Mouse (Mus musculus) bone marrow macrophage, adult 2 months (primary cell): ENCODE results near the gene Ahnak. TPM values are rescaled to one million over a fixed set of nuclear protein-coding genes. Genes with fewer than 3 reads are reported as not detected.
A peak's percentile ranks its signal among the peaks of the same experiment; 100 is the strongest.

Experiments used
- H3K27ac ChIP-seq: 2 replicates; pipeline ENCODE4 v1.5.1; 2012; ENCODE audit warnings: low read depth, low read length; ENCODE audit not compliant: insufficient read depth
- H3K4me1 ChIP-seq: 2 replicates; pipeline ENCODE4 v1.6.1; 2012; ENCODE audit warnings: low read length; ENCODE audit not compliant: control insufficient read depth, insufficient read depth
- H3K4me3 ChIP-seq: 2 replicates; pipeline ENCODE4 v1.5.1; 2012; ENCODE audit warnings: mild to moderate bottlenecking, low read length, moderate library complexity; ENCODE audit not compliant: insufficient read depth
- CTCF ChIP-seq: IDR thresholded peaks from 2 replicates; pipeline ENCODE4 v1.5.1; 2012; ENCODE audit warnings: low read depth, mild to moderate bottlenecking, low read length, moderate library complexity
- POLR2A ChIP-seq: IDR thresholded peaks from 2 replicates; pipeline ENCODE4 v1.6.1; 2012; ENCODE audit warnings: mild to moderate bottlenecking, low read depth, low read length, borderline replicate concordance
- polyA plus RNA-seq: library from polyadenylated mRNA; stranded (reverse); fragments of >200 nt; gene quantifications from 2 replicates; pipeline ENCODE4 v1.2.4, GENCODE M21; 2012; ENCODE audit not compliant: missing spikeins, insufficient read depth, insufficient read length

Ahnak gene
- polyA plus RNA-seq, 1 experiment, result 513 TPM

- Histone ChIP-seq H3K4me1 (peaks cover 21% of the 10 kb centered on the region), H3K4me3 (no peak overlapping the region), H3K27ac (no peak overlapping the region)
- TF ChIP-seq CTCF (no peak), POLR2A (no peak)
Observed at GRCm38 (mm10) chr19:8946929-8947328, 42.2 kb upstream of the Ahnak start.

DNA sequence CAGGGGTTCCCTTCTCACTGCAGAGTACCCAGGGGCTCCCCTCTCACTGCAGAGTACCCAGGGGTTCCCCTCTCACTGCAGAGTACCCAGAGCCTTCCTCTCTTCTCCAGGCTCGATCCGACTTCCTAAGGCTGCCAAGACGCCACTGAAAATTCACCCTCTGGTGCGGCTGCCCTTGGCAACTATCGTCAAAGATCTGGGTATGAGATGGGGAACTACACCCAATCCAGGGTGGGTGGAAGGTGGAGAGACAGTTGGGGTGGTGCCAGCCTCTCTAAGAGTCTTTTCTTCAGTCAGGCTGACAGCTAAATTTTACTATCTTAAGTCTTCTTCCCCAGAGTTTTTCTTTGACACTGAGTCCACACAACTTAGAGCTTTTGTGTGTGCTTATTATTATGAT, 38.9 kb upstream of the Ahnak start:
- Histone ChIP-seq H3K4me3 (no peak overlapping the region), H3K27ac (no peak overlapping the region), H3K4me1 (peaks cover 22% of the 10 kb centered on the region)
- no peak for TF ChIP-seq CTCF

DNA sequence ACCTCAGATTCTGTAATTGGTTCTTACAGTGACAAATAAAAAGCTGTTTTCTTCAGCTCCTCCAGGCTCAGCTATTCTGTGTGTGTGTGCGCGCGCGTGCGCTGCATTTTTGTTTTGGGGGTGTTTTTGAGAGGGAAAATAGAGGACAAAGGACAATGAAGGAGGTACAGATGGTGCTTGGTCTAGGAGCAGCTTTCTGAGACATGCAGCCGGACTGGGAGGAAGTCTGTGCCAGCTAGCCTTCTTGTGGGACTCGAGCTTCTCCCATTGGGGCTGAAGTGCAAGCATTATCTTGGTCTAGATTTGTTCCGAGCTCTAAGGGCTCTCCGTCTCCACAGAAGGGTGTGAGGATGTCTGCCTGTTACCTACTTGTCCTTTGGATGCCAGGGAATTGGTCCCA, 36.8 kb upstream of the Ahnak start:
- Histone ChIP-seq H3K27ac (no peak overlapping the region), H3K4me3 (no peak overlapping the region), H3K4me1 (peaks cover 17% of the 10 kb centered on the region)
- no peak for TF ChIP-seq POLR2A
- TF ChIP-seq CTCF, result no peak

GRCm38 (mm10) chr19:8953135-8954039, 35.7 kb upstream of the Ahnak start, which contains the start of gene Tut1:
TSS of gene Tut1 (plus strand) at chr19:8953847.
- Histone ChIP-seq H3K4me1 (peaks cover 17% of the 10 kb centered on the region), H3K4me3 (peak within 1 kb of the TSS; percentile 92), H3K27ac (peak within 1 kb of the TSS; percentile 74)
- TF ChIP-seq CTCF (no peak), POLR2A (no peak)

- Histone ChIP-seq H3K4me3 (peak overlapping the region; percentile 92), H3K4me1 (peaks cover 17% of the 10 kb centered on the region), H3K27ac (peak overlapping the region; percentile 74)
- TF ChIP-seq POLR2A (no peak), CTCF (no peak)
Observed at GRCm38 (mm10) chr19:8954171-8954570, 34.9 kb upstream of the Ahnak start.

GRCm38 (mm10) chr19:8962256-8962655, 26.8 kb upstream of the Ahnak start:
- peaks cover 7% of the 10 kb centered on the region for H3K4me1 ChIP-seq
- TF ChIP-seq POLR2A (no peak), CTCF (no peak)
- no peak overlapping the region for H3K4me3 ChIP-seq
- no peak overlapping the region for H3K27ac ChIP-seq

GRCm38 (mm10) chr19:8965075-8965474, 24.0 kb upstream of the Ahnak start:
- TF ChIP-seq POLR2A (no peak), CTCF (no peak)
- Histone ChIP-seq H3K4me1 (peaks cover 12% of the 10 kb centered on the region), H3K27ac (no peak overlapping the region), H3K4me3 (no peak overlapping the region)

- Histone ChIP-seq H3K4me3 (peak overlapping the region; percentile 71), H3K27ac (peak overlapping the region; percentile 92), H3K4me1 (peaks cover 12% of the 10 kb centered on the region)
- TF ChIP-seq POLR2A (no peak), CTCF (no peak)
Observed at GRCm38 (mm10) chr19:8965771-8966170, 23.3 kb upstream of the Ahnak start.

GRCm38 (mm10) chr19:8966198-8966589, 22.9 kb upstream of the Ahnak start:
- no peak for TF ChIP-seq CTCF
- no peak for TF ChIP-seq POLR2A
- Histone ChIP-seq H3K4me1 (peaks cover 12% of the 10 kb centered on the region), H3K4me3 (peak overlapping the region; percentile 71), H3K27ac (peak overlapping the region; percentile 92)

DNA sequence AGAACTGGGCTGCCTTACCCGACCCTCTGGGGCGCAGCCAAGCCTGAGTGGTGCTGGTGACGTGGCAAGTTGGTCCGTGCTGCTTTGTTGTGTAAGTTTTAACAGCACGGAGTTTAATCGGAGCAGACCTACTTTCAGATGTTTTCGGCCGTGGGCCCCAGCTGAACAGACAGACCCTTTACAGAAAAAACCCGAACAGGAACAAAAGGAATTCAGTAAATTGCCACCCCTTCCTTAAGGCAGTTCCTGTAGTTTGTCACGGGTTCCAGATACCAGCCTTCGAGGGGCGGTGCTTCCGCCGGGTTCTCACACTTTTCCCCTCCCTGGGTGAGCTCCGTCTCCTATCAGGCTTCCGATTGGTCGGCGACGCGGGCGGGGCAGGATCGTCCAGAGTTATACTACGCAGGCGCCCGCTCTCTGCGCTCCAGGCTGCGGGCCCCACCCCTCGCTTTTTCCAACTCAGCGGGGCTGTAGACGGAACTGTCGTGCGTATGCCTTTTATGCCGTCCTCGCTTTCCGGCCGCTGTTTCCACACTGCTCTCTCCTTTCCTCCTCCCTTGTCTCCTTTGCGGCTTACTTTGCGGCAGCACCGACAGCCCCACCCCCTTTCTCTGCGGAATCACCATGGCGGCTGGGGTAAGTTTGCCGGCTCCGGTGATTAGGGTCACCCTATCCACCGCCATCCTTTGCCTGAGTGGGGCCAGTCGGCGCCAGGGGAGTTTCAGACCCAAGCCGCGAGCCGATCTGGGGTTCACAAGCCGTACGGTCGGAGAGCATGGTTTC, 22.3 kb upstream of the Ahnak start, which contains the start of gene Eef1g:
Eef1g (plus strand) TSS at position 452 of the 783 bp plus-strand sequence.
- peaks cover 12% of the 10 kb centered on the region for H3K4me1 ChIP-seq
- TF ChIP-seq CTCF, result no peak
- no peak for TF ChIP-seq POLR2A

More for the DNA sequence above, 22.3 kb upstream of the Ahnak start, which contains the start of gene Eef1g:
- Histone ChIP-seq H3K4me3 (peak within 1 kb of the TSS; percentile 93), H3K27ac (peak within 1 kb of the TSS; percentile 92)
